Mouse (Mus musculus) neural tube, embryonic 12.5 days (tissue): ENCODE measurements around the gene Cdk13. TPM values are rescaled to one million over a fixed set of nuclear protein-coding genes. Genes with fewer than 3 reads are reported as not detected.
A peak's percentile ranks its signal among the peaks of the same experiment; 100 is the strongest.

ENCODE experiments used
- ATAC-seq: fragments of 200-750 bp; cut with Nextera tagmentation; 2 replicates; pipeline ENCODE4 v1.8.0; 2017; ENCODE audit warnings: low read depth, mild to moderate bottlenecking, moderate TSS enrichment, moderate library complexity; ENCODE audit not compliant: low FRiP score
- H3K27ac ChIP-seq: fragments of 300-500 bp; sonication (generic); 2 replicates; pipeline ENCODE4 v1.5.1; 2016
- H3K27me3 ChIP-seq: fragments of 300-500 bp; sonication (generic); replicated peaks from 2 replicates; pipeline ENCODE4 v1.6.1; 2016; ENCODE audit warnings: mild to moderate bottlenecking
- H3K36me3 ChIP-seq: fragments of 300-500 bp; sonication (generic); 2 replicates; pipeline ENCODE4 v1.6.1; 2016; ENCODE audit warnings: mild to moderate bottlenecking
- H3K4me1 ChIP-seq: fragments of 300-500 bp; sonication (generic); 2 replicates; pipeline ENCODE4 v1.6.1; 2016
- H3K4me2 ChIP-seq: fragments of 300-500 bp; sonication (generic); replicated peaks from 2 replicates; pipeline ENCODE4 v1.6.1; 2016; ENCODE audit warnings: mild to moderate bottlenecking
- H3K4me3 ChIP-seq: fragments of 300-500 bp; sonication (generic); 2 replicates; pipeline ENCODE4 v1.5.1; 2016
- H3K9ac ChIP-seq: fragments of 300-500 bp; sonication (generic); 2 replicates; pipeline ENCODE4 v1.6.1; 2016; ENCODE audit warnings: mild to moderate bottlenecking
- H3K9me3 ChIP-seq: fragments of 300-500 bp; sonication (generic); 2 replicates; pipeline ENCODE4 v1.6.1; 2016; ENCODE audit warnings: mild to moderate bottlenecking
- WGBS: fragments of 180-500 bp; shearing (Covaris S2); methylation state at CpG from one replicate; pipeline ENCODE4 v1.1.7; 2016; 5-methylcytosine and 5-hydroxymethylcytosine counted together
- microRNA counts: library from miRNA; unstranded; fragments of <30 nt; microRNA quantifications from one replicate; lab custom pipeline; 2017
- microRNA-seq: library from miRNA; unstranded; fragments of <30 nt; microRNA quantifications from one replicate; pipeline ENCODE4, GENCODE M21; 2017
- polyA plus RNA-seq: library from polyadenylated mRNA; unstranded; fragments of >200 nt; fragmentation: Nextera tagmentation; extraction: Ambion mirVana; gene quantifications from 2 replicates; pipeline ENCODE4 v1.2.1, GENCODE M21; 2016

Gene Cdk13
- polyA plus RNA-seq, 1 experiment from 2014 or later, result 20.6 TPM

DNA sequence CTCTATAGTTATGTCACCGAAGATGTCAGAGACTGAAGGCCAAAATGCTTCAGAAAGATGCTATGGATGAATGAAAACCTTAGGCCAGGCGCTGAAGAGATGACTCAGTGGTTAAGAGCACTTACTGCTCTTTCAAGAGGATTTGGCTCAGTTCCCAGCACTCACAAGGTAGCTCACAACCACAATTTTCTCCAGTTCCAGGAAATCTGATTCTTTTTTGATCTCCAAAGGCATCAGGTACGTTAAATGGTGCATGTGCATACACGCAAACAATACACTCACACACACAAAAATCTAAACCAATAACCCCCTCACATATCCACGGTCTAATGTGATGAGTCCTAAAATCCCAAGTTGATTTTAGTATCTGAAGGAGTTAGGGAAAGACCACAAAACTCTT lies 111.1 kb downstream of the Cdk13 start:
- no peaks in the 10 kb centered on the region for H3K36me3 ChIP-seq
- H3K4me3 ChIP-seq, result no peak overlapping the region
- H3K27me3 ChIP-seq, result no peaks in the 10 kb centered on the region
- 78% methylated on average over 5 of the region's 5 CpGs for WGBS
- H3K27ac ChIP-seq, result no peak overlapping the region
- H3K4me2 ChIP-seq, result peak overlapping the region; percentile 66
- no peak for ATAC-seq
- no peaks in the 10 kb centered on the region for H3K9me3 ChIP-seq
- no peak overlapping the region for H3K9ac ChIP-seq
- H3K4me1 ChIP-seq, result peaks cover 3% of the 10 kb centered on the region; the same call in 1 of the 2 replicates

DNA sequence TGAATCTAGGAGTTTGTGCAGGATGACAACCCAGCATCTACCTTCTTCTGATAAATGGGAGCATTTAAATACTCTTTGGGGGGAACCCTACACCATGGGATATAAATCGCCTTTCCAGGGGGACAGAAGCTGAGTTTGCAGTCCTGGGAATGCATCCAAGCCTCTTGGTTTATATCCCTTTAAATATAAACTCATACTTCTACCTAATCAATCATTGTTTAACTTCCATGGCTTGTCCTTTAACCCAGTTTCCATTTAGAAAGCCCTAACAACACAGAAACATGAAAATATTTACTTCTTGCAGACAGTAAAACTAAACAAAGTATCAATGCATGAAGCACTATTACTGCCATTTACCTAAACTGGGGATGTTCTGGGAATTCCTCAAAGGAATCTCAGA lies 113.5 kb downstream of the Cdk13 start:
- ATAC-seq, result no peak
- no peak overlapping the region for H3K27ac ChIP-seq
- H3K9ac ChIP-seq, result no peak overlapping the region
- H3K36me3 ChIP-seq, result no peaks in the 10 kb centered on the region
- H3K9me3 ChIP-seq, result no peaks in the 10 kb centered on the region
- no peaks in the 10 kb centered on the region; the same call in 1 of the 2 replicates for H3K4me1 ChIP-seq
- 75% methylated on average over 1 of the region's 1 CpGs for WGBS
- H3K4me2 ChIP-seq, result no peak overlapping the region
- no peak overlapping the region for H3K4me3 ChIP-seq
- H3K27me3 ChIP-seq, result no peaks in the 10 kb centered on the region

GRCm38 (mm10) chr13:17690686-17691085 lies 114.2 kb downstream of the Cdk13 start:
- Histone ChIP-seq H3K4me1 (no peaks in the 10 kb centered on the region; the same call in 1 of the 2 replicates), H3K27ac (no peak overlapping the region), H3K4me3 (no peak overlapping the region), H3K27me3 (no peaks in the 10 kb centered on the region), H3K9me3 (no peaks in the 10 kb centered on the region), H3K4me2 (no peak overlapping the region), H3K36me3 (no peaks in the 10 kb centered on the region), H3K9ac (no peak overlapping the region)
- no peak for ATAC-seq

DNA sequence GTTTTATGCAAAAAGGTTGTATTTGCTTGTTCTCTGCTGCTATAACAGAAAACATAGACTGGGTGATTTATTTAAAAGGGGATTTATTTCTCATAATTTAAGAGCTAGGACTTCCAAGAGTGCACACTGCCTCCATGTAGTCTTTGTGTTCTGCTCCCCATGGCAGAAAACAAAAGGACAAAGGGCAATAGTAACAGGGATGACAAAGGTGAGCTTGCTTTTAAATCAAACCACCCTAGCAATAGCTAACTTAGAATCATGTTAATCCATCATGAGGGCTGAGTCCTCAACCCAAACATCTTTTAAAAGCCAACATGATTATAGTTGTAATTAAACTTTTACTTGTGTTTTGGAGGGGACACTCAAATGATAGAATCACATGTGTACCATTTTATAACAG lies 115.4 kb downstream of the Cdk13 start:
- H3K27ac ChIP-seq, result no peak overlapping the region
- H3K36me3 ChIP-seq, result no peaks in the 10 kb centered on the region
- H3K9me3 ChIP-seq, result no peaks in the 10 kb centered on the region
- no peaks in the 10 kb centered on the region for H3K27me3 ChIP-seq
- no peak overlapping the region for H3K9ac ChIP-seq
- no peak overlapping the region for H3K4me3 ChIP-seq
- ATAC-seq, result no peak
- no peak overlapping the region for H3K4me2 ChIP-seq
- H3K4me1 ChIP-seq, result no peaks in the 10 kb centered on the region; the same call in 1 of the 2 replicates

DNA sequence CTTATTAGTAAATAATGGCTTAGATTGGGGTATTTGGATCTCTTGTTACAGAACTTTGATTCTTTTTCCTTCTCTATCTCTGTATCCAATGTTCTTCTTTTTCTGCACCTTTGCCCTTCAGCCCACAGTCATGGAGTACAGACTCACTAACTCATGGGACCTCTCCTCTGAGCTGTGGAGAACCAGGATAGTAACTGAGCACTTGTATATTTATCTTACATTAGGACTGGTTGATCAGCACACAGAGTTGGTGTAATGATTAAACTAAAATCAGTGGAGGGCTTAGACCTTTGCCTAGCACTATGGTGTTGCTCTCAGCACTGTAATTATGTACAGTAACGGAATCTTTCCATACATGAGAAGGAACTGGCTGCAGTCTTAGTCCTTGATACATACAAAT lies 133.8 kb downstream of the Cdk13 start:
- H3K4me1 ChIP-seq, result no peaks in the 10 kb centered on the region
- H3K9me3 ChIP-seq, result no peaks in the 10 kb centered on the region
- no peak overlapping the region for H3K9ac ChIP-seq
- no peak for ATAC-seq
- H3K36me3 ChIP-seq, result no peaks in the 10 kb centered on the region
- 71% methylated on average over 1 of the region's 1 CpGs for WGBS
- H3K27me3 ChIP-seq, result no peaks in the 10 kb centered on the region
- no peak overlapping the region for H3K27ac ChIP-seq
- H3K4me3 ChIP-seq, result no peak overlapping the region
- H3K4me2 ChIP-seq, result no peak overlapping the region

- H3K4me3 ChIP-seq, result no peak overlapping the region
These were observed 137.5 kb downstream of the Cdk13 start for GRCm38 (mm10) chr13:17667380-17667779.

More at GRCm38 (mm10) chr13:17667380-17667779, 137.5 kb downstream of the Cdk13 start:
- Histone ChIP-seq H3K36me3 (no peaks in the 10 kb centered on the region), H3K9ac (no peak overlapping the region), H3K4me2 (no peak overlapping the region), H3K27me3 (no peaks in the 10 kb centered on the region), H3K27ac (no peak overlapping the region), H3K9me3 (no peaks in the 10 kb centered on the region), H3K4me1 (no peaks in the 10 kb centered on the region)
- WGBS, result 91% methylated on average over 1 of the region's 1 CpGs
- no peak for ATAC-seq

MicroRNAs within 50 kb of the gene (microRNA counts, 519-probe panel; counts per million panel counts)
- microRNA mmu-miR-466i (lab: Ali Mortazavi, UCI), result 342 counts per million, percentile 67 among the panel's probes with 10 or more counts

Small RNAs within 50 kb of the gene (microRNA-seq; reads per million reads assigned to microRNA genes)
- not detected for gene Mir466i

Other genes with a start within 250 kb of the Cdk13 start
- 52.9 and 58.7 TPM in 2 replicates for gene Mplkip, start 109.9 kb downstream of the Cdk13 start, polyA plus RNA-seq
- 3.7 and 4.0 TPM in 2 replicates for gene Sugct, start 109.5 kb downstream of the Cdk13 start, polyA plus RNA-seq
- 152 and 156 TPM in 2 replicates for gene Rala, start 139.1 kb upstream of the Cdk13 start, polyA plus RNA-seq
- gene Yae1d1, start 188.3 kb upstream of the Cdk13 start, polyA plus RNA-seq, result 88.2 and 91.5 TPM in 2 replicates